Mouse (Mus musculus) heart, adult 8-10 months (tissue): ENCODE data around the gene Rasl12. TPM values are rescaled to one million over a fixed set of nuclear protein-coding genes. Genes with fewer than 3 reads are reported as not detected.

Experiments
- DNase-seq: peaks from one replicate; pipeline ENCODE4 v3.0.0; 2022; ENCODE audit warnings: low spot score
- total RNA-seq, 4 experiments: library from RNA; stranded (reverse); gene quantifications; 2 replicates each; pipeline ENCODE4 v1.2.4; 2022

Rasl12 gene
- total RNA-seq, 4 experiments from 2014 or later: 5.5 to 8.0 (median 6.0) TPM

- peak; percentile 63 for DNase-seq
These were observed 5.5 kb upstream of the Rasl12 start for GRCm38 (mm10) chr9:65392638-65393364.

GRCm38 (mm10) chr9:65393606-65394005 is 4.7 kb upstream of the Rasl12 start:
- DNase-seq: peak; percentile 27

GRCm38 (mm10) chr9:65394360-65394759 is 3.9 kb upstream of the Rasl12 start:
- no peak for DNase-seq

GRCm38 (mm10) chr9:65399934-65400333 is 1.6 kb downstream of the Rasl12 start:
- DNase-seq: no peak

GRCm38 (mm10) chr9:65404331-65405183 is 6.3 kb downstream of the Rasl12 start:
- DNase-seq: peak; percentile 79

GRCm38 (mm10) chr9:65405184-65405449 is 6.8 kb downstream of the Rasl12 start:
- no peak for DNase-seq

GRCm38 (mm10) chr9:65407327-65407726 is 9.0 kb downstream of the Rasl12 start:
- no peak for DNase-seq

- no peak for DNase-seq
These were observed 9.6 kb downstream of the Rasl12 start for GRCm38 (mm10) chr9:65407861-65408260.

- DNase-seq: no peak
These were observed 10.6 kb downstream of the Rasl12 start for GRCm38 (mm10) chr9:65408871-65409295.

GRCm38 (mm10) chr9:65410378-65410777 is 12.1 kb downstream of the Rasl12 start:
- DNase-seq: no peak

- no peak for DNase-seq
These were observed 13.0 kb downstream of the Rasl12 start for GRCm38 (mm10) chr9:65411326-65411725.

GRCm38 (mm10) chr9:65417738-65418137 is 19.4 kb downstream of the Rasl12 start:
- DNase-seq: no peak

- DNase-seq: no peak
These were observed 21.3 kb downstream of the Rasl12 start for GRCm38 (mm10) chr9:65419633-65420032.

GRCm38 (mm10) chr9:65422760-65423501 is 24.6 kb downstream of the Rasl12 start, which contains the start of gene Slc51b:
Slc51b (minus strand) TSS chr9:65422955.
- no peak for DNase-seq

- DNase-seq: no peak
These were observed 26.1 kb downstream of the Rasl12 start for GRCm38 (mm10) chr9:65424393-65424792.

GRCm38 (mm10) chr9:65427511-65427910 is 29.2 kb downstream of the Rasl12 start:
- DNase-seq: no peak

GRCm38 (mm10) chr9:65428003-65428402 is 29.7 kb downstream of the Rasl12 start:
- no peak for DNase-seq

- no peak for DNase-seq
These were observed 32.1 kb downstream of the Rasl12 start for GRCm38 (mm10) chr9:65430401-65430800.

GRCm38 (mm10) chr9:65430921-65431320 is 32.6 kb downstream of the Rasl12 start:
- DNase-seq: no peak

- peak; percentile 83 for DNase-seq
These were observed 33.9 kb downstream of the Rasl12 start for GRCm38 (mm10) chr9:65432236-65432635.

- DNase-seq: no peak
These were observed 35.8 kb downstream of the Rasl12 start for GRCm38 (mm10) chr9:65434140-65434539.

GRCm38 (mm10) chr9:65435211-65435610 is 36.9 kb downstream of the Rasl12 start:
- no peak for DNase-seq
